Mouse (Mus musculus) megakaryocyte, embryonic 14.5 days (primary cell): Measurements from ENCODE around the gene Tmem216.

Experiments
- FLI1 ChIP-seq: IDR thresholded peaks from 2 replicates; pipeline ENCODE4 v1.6.1; 2012; ENCODE audit warnings: low read length, inconsistent platforms, mixed read lengths
- GATA1 ChIP-seq: IDR thresholded peaks from 3 replicates; pipeline ENCODE4 v1.6.1; 2012; ENCODE audit warnings: mixed read lengths, low read length, inconsistent platforms, borderline replicate concordance

- TF ChIP-seq GATA1: no peak
- no peak for TF ChIP-seq FLI1
Measured at GRCm38 (mm10) chr19:10496976-10497375, 59.1 kb downstream of the Tmem216 start.
